Mouse (Mus musculus): Measurements from ENCODE around the gene Gm10644.

Gene Gm10644

GRCm38 (mm10) chr8:83934222-83934621 is 20.8 kb downstream of the Gm10644 start:
- DNase-seq = no peak

- no peak for DNase-seq
Measured at GRCm38 (mm10) chr8:83926266-83926665, 28.7 kb downstream of the Gm10644 start.

- peak; percentile 53 to 63 for DNase-seq
Measured at GRCm38 (mm10) chr8:83924585-83924984, 30.4 kb downstream of the Gm10644 start.

- DNase-seq = peak in 1 of 2 experiments; percentile 24
Measured at GRCm38 (mm10) chr8:83922727-83923126, 32.3 kb downstream of the Gm10644 start.

- peak; percentile 44 to 81 for DNase-seq
Measured at GRCm38 (mm10) chr8:83921558-83921957, 33.4 kb downstream of the Gm10644 start.

GRCm38 (mm10) chr8:83917566-83917965 is 37.4 kb downstream of the Gm10644 start:
- DNase-seq = no peak

GRCm38 (mm10) chr8:83916015-83916414 is 39.0 kb downstream of the Gm10644 start:
- no peak for DNase-seq

GRCm38 (mm10) chr8:83914860-83915259 is 40.1 kb downstream of the Gm10644 start:
- DNase-seq = no peak

- no peak for DNase-seq
Measured at GRCm38 (mm10) chr8:83914232-83914631, 40.8 kb downstream of the Gm10644 start.

GRCm38 (mm10) chr8:83911809-83912731 is 42.9 kb downstream of the Gm10644 start:
- DNase-seq = no peak

- DNase-seq = no peak
Measured at GRCm38 (mm10) chr8:83909311-83909710, 45.7 kb downstream of the Gm10644 start.

- DNase-seq = no peak
Measured at GRCm38 (mm10) chr8:83908583-83908982, 46.4 kb downstream of the Gm10644 start.

- no peak for DNase-seq
Measured at GRCm38 (mm10) chr8:83902961-83903666, 51.9 kb downstream of the Gm10644 start.

GRCm38 (mm10) chr8:83901566-83902485 is 53.2 kb downstream of the Gm10644 start:
- DNase-seq = no peak

- DNase-seq = no peak
Measured at GRCm38 (mm10) chr8:83900957-83901270, 54.1 kb downstream of the Gm10644 start.

- no peak for DNase-seq
Measured at GRCm38 (mm10) chr8:83900266-83900956, 54.6 kb downstream of the Gm10644 start.

- peak; percentile 78 to 79 for DNase-seq
Measured at GRCm38 (mm10) chr8:83899363-83900252, 55.4 kb downstream of the Gm10644 start, which contains the start of gene Adgrl1. Gene Adgrl1, plus strand, starts transcription at chr8:83900105.

- DNase-seq = peak; percentile 45 to 54
Measured at GRCm38 (mm10) chr8:83898985-83899362, 56.0 kb downstream of the Gm10644 start.

- DNase-seq = peak in 1 of 2 experiments; percentile 32
Measured at GRCm38 (mm10) chr8:83898456-83898855, 56.5 kb downstream of the Gm10644 start.

GRCm38 (mm10) chr8:83897211-83897610 is 57.8 kb downstream of the Gm10644 start:
- peak in 1 of 2 experiments; percentile 30 for DNase-seq

- DNase-seq = no peak
Measured at GRCm38 (mm10) chr8:83896461-83896860, 58.5 kb downstream of the Gm10644 start.

Data from kidney, adult 8-10 months (tissue).